Mouse (Mus musculus): Measurements from ENCODE around the gene Txndc17.
A peak's percentile ranks its signal among the peaks of the same experiment; 100 is the strongest.
"Not testable (repeated sequence)": the region's sequence is repeated elsewhere in the genome, so short reads cannot be mapped to it uniquely, and the experiment has no call there.

Txndc17 gene

GRCm38 (mm10) chr11:72207204-72207833, at the start of gene Txndc17, which contains the start of gene 4933427D14Rik:
Gene Txndc17, plus strand, starts transcription at chr11:72207547.
Gene 4933427D14Rik, minus strand, starts transcription at chr11:72207459.
- peak; percentile 58 for DNase-seq (ENCODE audit: low read depth, low spot score)

GRCm38 (mm10) chr11:72163198-72163597, 44.1 kb upstream of the Txndc17 start:
- DNase-seq (ENCODE audit: low read depth, low spot score), result no peak

GRCm38 (mm10) chr11:72169871-72170270, 37.5 kb upstream of the Txndc17 start:
- DNase-seq (ENCODE audit: low read depth, low spot score), result no peak

GRCm38 (mm10) chr11:72171906-72172305, 35.4 kb upstream of the Txndc17 start:
- DNase-seq (ENCODE audit: low read depth, low spot score), result not testable (repeated sequence)

GRCm38 (mm10) chr11:72173506-72173905, 33.8 kb upstream of the Txndc17 start:
- DNase-seq (ENCODE audit: low read depth, low spot score), result no peak

GRCm38 (mm10) chr11:72174721-72175120, 32.6 kb upstream of the Txndc17 start:
- no peak for DNase-seq (ENCODE audit: low read depth, low spot score)

GRCm38 (mm10) chr11:72175966-72176365, 31.4 kb upstream of the Txndc17 start:
- no peak for DNase-seq (ENCODE audit: low read depth, low spot score)

- no peak for DNase-seq (ENCODE audit: low read depth, low spot score)
These were observed 30.8 kb upstream of the Txndc17 start for GRCm38 (mm10) chr11:72176553-72176952.

- DNase-seq (ENCODE audit: low read depth, low spot score), result no peak
These were observed 26.8 kb upstream of the Txndc17 start for GRCm38 (mm10) chr11:72180556-72180955.

GRCm38 (mm10) chr11:72181136-72181535, 26.2 kb upstream of the Txndc17 start:
- DNase-seq (ENCODE audit: low read depth, low spot score), result no peak

GRCm38 (mm10) chr11:72184252-72184651, 23.1 kb upstream of the Txndc17 start:
- no peak for DNase-seq (ENCODE audit: low read depth, low spot score)

- DNase-seq (ENCODE audit: low read depth, low spot score), result no peak
These were observed 16.5 kb upstream of the Txndc17 start for GRCm38 (mm10) chr11:72190857-72191256.

- DNase-seq (ENCODE audit: low read depth, low spot score), result no peak
These were observed 13.1 kb upstream of the Txndc17 start for GRCm38 (mm10) chr11:72194259-72194658.

GRCm38 (mm10) chr11:72196506-72196905, 10.8 kb upstream of the Txndc17 start:
- DNase-seq (ENCODE audit: low read depth, low spot score), result no peak

GRCm38 (mm10) chr11:72203440-72203839, 3.9 kb upstream of the Txndc17 start:
- no peak for DNase-seq (ENCODE audit: low read depth, low spot score)

- DNase-seq (ENCODE audit: low read depth, low spot score), result no peak
These were observed 2.1 kb upstream of the Txndc17 start for GRCm38 (mm10) chr11:72205256-72205655.

GRCm38 (mm10) chr11:72206341-72207203, 775 bp upstream of the Txndc17 start, which contains the start of gene Gm43951:
Gene Gm43951, minus strand, starts transcription at chr11:72206840.
- DNase-seq (ENCODE audit: low read depth, low spot score), result no peak

- DNase-seq (ENCODE audit: low read depth, low spot score), result no peak
These were observed 559 bp downstream of the Txndc17 start for GRCm38 (mm10) chr11:72207834-72208377.

GRCm38 (mm10) chr11:72214591-72215409, 7.5 kb downstream of the Txndc17 start:
- DNase-seq (ENCODE audit: low read depth, low spot score), result peak; percentile 88

GRCm38 (mm10) chr11:72215410-72215797, 8.1 kb downstream of the Txndc17 start, which contains the start of gene Med31:
Gene Med31, minus strand, starts transcription at chr11:72215592.
- peak; percentile 54 for DNase-seq (ENCODE audit: low read depth, low spot score)

GRCm38 (mm10) chr11:72217116-72217515, 9.8 kb downstream of the Txndc17 start:
- DNase-seq (ENCODE audit: low read depth, low spot score), result no peak

All from retina, postnatal 7 days (tissue).